Mouse (Mus musculus) spleen, postnatal 36 days (tissue): ENCODE measurements around the gene Gngt2.

ENCODE experiments used
- DNase-seq, 2 experiments: peaks; one replicate each; pipeline ENCODE4 v3.0.0; 2022; ENCODE audit warnings: low spot score in 2 of 2, mixed read lengths in 1 of 2

Gngt2 gene

DNA sequence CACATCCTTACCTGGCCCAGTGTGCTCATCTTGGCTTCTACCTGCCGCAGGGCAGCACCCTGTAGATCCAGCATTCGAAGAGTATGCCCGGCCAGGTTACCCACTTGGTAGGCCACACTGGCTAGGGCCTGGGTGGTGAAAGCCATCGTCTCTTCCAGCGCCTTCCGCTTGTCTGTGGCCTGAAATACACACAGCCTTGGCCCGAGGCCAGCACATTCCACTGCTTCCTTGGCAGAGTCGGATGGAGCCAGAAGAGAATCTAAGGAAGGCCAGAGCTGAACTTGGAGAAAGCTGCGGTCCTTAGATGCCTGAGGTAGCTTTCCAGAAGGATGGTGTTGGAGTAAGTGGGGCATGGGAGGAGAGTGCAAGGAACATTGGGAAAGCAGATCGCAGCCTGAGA is at the start of gene Gngt2:
TSS of gene Gngt2 (plus strand) at position 158 of the 400 bp plus-strand sequence.
- DNase-seq, result no peak

DNA sequence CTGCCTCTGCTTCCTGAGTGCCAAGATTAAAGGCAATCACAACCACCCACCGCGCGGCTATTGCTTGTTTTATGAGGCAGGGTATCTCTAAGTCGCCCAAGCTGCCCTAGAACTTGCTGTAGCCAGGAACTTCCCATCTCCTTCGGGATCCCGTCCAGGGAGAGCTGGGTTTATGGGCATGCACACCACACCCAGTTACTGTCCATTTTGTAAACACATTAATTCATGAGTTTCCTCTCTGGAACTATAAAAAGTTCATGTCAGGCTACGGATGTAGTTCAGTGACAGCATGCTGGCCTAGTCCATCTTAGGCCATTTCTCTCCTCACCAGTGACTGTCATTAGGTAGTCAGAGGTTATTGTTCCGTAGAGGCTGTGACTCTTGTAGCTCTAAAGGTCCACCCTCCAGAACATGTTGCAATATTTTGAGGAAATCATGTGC is 47.5 kb upstream of the Gngt2 start:
- no peak for DNase-seq

DNA sequence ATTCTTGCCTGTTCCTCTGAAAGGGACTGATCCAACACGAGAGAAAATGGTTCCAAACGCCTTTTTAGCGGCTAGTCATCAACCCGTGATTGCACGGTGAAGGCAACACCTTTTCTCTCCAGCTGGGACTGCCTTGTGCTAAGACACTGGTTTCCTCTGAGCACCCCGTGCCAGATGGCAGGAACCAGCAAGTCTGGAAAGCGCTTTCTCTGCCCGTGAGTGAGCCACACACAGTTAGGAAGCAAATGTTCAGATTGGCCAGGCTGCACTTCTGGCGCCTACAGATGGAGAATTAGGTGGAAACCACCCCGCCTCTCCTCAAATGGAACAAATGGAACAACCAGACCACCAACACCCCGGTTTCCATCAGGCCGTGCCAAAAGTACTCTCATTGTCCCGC is 45.2 kb upstream of the Gngt2 start:
- no peak for DNase-seq

DNA sequence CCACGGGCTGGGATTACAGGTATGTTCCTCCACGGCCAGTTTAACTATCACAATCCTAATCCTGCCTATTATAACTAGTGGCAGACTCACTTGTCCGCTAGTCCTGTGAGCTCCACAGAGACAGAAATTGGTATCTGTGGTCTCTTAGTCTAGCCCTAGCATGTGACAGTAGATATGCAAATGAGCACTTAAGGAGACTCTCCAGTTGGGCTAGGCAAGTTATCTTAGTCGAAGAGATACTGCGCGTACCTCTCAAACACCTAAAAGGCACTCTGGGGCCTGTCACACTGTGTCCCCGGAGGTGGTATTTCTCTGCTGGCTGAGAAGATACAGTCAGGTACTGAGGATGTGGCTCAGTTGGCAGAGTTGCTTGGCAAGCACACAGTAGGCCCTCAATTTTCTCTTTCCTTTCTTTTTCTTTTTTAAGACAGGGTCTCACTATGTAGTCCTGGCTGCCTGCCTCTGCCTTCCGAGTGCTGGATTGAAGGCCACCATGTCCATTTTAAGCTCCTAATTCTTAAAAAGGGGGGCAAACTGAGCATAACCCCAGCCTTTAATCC is 44.0 kb upstream of the Gngt2 start:
- peak; percentile 5 to 28 for DNase-seq

DNA sequence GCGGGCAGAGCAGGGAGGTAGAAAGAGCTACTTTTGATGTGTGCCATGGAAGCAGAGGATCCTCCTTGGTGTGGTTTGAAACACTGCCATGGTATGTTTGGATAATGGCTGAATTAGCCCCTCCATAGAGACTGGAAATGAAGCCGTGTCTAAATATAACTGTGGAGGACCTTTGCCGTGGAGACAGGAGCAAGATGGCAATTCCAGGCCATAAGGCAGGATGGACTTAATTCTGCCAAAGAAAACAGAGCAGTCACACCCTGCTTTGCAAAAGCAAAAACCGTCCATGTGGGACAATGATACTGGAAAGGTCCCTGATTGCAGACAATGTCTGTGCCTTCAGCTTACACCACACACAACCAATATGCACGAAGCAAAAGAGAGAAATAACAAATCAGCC is 42.8 kb upstream of the Gngt2 start:
- no peak for DNase-seq

DNA sequence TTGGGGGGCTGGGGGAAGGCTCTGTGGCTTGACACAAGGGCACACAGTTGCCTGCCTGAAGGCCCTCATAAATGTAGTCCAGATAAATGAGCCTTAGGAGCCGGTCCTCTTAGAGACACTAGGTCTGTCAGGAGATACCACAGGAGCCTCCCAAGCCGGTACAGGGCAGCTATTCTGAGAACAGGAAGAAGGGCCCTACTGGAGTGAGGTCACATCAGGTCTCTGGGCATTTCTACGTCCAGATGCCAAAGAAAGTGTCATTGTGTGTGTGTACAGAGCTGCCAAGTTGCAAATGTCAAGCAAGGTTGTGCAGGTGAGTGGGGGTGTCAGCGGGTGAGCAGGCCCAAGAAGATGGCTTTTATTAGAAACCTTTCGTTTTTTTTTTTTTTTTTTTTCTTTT is 41.4 kb upstream of the Gngt2 start:
- no peak for DNase-seq

DNA sequence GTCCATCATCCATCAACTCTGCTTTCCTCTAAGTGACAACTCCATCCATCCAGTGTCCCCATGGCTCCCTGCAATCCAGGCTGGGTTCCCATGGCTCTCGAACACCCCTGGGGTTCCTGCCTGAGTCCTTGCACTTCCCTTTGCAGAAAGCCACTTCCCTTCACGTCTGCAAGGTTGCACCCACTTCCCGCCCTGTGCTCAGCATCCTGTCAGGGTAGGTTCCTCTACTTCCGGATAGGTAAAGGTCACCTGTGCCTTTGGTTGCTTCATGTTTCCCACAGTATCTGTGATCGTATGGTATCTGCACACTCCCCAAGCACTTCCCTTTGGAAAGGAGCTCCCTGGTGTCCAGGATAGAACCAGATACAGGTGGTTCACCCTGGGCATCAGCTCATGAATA is 32.0 kb upstream of the Gngt2 start:
- DNase-seq, result peak; percentile 34 to 48

DNA sequence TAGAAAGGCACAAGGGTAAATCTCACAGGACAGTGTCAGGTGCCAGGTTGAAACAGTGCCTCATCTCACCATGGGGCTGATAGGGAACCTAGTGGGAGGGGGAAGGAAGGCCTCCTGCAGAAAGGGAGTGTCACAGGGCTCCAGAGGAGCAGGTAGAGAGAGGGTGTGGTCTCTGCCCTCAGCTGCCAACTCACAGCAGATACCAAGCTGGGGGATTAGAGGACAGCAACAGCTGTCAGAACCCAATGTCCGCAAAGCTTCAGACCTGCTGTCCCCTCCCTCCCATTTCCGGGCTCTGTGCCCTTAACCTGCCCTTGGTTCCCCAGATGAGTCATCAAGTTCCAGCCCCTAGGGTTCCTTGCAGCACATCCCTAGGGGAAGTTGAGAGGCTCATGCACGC is 31.5 kb upstream of the Gngt2 start:
- peak; percentile 36 to 59 for DNase-seq

DNA sequence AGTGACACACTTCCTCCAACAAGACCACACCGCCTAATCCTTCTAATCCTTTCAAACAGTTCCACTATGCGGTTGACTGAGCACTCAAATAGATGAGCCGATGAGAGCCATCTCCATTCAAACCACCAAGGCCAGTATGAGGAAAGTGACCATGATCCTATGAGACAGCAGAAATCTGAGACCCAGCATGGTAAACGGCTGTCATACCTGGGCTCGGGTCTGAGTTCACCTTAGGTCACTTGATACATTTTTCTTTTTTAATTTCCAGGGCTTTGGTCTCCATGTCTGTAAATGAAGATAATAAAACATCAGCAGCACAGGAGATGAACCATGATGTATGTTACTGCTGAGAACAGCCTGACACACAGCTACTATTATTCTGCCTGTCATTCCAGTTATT is 29.1 kb upstream of the Gngt2 start:
- no peak for DNase-seq

DNA sequence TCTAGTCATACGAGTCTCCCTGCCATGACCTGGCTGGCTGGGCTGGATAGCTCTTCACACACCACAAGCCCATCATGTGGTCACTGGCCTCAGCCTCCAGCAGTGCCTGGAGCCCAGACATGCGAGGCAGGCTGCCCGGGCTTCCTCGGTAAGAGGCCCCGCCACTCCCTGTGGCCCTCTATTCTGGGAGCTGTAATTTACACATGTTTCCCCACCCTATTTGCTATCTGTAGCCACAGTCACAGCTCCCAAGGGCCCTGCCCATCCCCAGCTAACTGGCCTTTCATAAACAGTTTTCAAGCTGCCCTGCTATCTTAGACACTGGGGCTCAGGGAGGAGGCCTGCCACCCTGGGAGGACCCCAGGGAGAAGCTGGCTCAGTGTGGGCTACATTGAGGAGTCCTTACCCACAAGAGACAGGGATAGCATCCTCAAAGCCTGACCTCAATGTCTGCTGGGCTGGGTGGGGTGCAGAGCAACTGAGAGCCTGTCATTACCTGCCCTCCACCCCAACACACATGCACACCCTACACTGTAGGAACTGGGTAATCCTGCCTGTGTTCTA is 28.5 kb upstream of the Gngt2 start:
- DNase-seq, result peak; percentile 61 to 80

DNA sequence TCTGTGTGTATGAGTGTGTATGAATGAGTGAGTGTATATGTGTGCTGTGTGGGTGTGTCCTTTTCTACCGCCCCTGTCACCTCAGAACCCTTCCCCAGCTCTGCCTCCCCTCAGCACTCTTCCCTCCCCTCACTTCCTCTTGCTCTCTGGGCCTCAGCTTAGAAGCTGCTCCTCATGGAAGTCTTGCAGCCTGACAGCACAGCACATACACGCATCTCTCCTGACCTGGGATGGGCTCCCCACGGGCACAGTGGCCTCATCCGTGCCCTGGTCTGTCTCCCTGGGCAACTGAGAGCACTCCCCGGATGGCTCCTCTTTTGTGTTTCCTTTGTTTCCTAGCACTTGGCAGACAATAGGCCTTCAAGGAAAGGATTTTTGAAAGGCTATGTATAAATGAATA is 27.4 kb upstream of the Gngt2 start:
- DNase-seq, result no peak

DNA sequence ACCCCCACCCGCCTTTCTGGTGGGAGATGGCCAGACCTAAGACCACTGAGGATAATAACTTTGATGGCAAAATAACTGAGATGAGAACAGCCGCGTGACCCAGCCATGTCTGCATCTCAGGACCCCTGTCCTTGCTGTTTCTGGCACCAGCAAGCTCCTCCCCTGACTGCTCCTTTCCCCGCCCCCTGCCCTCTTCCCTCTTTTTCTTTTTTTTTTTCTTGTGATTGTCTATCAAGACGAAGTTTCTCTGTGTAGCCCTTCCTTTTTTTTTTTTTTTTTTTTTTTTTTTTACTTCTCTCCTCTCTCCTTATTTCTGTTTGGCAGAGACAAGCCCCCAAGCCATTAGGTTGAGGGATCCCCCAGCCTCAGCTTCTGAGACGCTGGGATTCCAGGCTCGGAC is 26.2 kb upstream of the Gngt2 start:
- no peak for DNase-seq

DNA sequence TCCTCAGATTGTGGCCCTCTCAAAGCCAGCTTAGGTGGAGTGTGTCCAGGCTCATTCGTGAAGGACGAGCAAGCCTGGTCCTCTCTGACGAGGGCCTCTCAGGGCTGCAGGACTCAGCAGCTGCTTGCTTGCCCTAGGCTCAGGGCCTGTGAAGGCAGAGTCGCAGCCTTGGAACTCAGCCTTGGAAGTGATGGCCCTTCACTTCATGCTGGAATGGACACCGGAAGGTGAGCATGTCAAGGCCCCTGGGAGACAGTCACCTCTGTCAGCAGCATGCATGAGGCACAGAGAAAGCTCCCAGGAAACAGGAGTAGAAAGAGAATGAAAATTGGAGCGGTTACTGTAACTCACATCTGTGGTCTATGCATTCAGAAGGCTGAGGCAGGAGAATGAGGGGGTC is 25.3 kb upstream of the Gngt2 start:
- no peak for DNase-seq

DNA sequence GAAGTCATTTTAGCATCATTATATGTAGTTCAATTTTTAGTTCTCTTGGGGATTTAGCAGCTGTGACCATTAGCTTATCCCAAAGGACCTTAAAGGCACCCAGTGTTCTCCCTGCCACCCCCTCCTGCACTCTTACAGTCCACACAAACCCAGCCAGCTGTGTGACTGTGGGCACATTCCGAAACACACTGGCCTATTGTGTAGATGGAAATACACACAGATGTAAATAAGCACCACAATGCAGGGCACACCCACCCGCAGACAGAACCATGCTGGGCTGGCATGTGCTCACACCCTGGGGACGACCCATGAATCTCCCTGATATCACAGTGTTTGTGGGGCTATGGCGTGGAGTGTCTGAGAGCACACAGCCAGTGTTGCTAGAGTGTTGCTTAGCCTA is 24.8 kb upstream of the Gngt2 start:
- no peak for DNase-seq

DNA sequence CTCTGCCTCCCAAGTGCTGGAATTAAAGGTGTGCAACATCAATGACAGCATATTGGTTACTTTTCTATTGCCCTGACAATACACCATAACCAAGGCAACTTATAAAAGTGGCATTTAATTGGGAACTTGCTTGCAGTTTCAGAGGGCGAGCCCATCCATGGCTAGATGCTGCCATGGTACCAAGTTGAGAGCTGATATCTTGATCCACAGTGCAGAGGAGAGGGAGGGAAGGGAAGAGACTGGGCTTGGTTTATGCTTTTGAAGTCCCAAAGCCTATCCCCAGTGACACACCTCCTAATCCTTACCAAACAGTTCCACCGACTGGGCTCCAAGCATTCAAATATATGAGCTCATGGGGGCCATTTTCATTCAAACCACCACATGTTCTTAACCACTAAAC is 22.9 kb upstream of the Gngt2 start:
- no peak for DNase-seq

DNA sequence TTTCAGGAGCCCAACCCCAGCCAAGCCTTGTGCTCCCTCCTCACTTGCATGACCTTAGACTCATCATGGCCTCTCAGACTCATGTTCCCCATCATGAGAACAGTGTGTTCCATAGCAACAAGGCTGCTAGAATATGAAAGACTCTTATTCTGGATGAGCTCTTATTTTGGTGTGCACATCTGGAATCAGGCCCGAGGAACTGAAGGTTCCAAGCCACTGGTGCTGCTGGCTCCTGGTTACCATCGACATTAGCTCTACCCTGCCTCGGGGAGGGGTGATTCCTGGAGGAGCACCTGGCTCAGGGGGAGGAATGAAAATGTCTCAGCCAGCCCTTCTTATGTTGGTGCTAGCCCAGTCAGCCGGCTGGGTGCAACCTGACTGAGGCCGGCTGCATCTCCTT is 22.2 kb upstream of the Gngt2 start:
- no peak for DNase-seq

DNA sequence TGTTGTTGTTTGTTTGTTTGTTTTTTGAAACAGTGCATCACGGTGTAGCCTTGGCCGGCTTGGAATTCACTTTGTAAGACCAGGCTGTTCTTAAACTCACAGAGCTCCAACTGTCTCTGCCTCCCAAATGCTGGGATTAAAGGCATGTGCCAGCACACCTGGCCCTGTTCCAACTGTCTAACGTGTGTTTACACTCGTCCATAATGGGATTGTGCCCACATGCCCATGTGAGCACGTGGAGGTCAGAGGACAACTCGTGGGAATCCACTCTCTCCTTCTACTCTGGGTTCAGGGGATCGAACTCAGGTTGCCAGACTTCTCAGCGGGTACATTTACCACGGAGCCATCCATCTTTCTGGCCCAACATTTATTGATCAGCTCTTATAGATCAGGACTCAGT is 21.6 kb upstream of the Gngt2 start:
- DNase-seq, result no peak

DNA sequence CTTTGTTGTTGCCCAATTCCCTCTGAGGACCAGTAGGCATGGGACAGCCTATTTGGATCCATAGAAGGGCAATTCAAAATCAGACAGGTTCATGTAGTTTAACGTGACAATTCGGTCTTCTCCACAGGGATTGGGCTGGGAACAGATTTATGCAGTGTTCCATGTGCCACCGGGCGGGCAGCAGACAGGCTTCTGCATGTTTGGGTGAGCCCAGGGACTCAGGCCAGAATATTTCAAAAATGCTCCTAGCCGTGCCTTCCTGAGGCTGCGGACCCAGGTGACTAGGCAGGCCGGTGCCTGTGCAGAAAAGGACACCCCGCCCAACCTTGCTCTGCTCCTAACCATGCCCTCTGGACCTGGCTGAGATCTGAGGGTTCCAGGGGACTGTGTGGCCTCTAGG is 17.9 kb upstream of the Gngt2 start:
- no peak for DNase-seq

DNA sequence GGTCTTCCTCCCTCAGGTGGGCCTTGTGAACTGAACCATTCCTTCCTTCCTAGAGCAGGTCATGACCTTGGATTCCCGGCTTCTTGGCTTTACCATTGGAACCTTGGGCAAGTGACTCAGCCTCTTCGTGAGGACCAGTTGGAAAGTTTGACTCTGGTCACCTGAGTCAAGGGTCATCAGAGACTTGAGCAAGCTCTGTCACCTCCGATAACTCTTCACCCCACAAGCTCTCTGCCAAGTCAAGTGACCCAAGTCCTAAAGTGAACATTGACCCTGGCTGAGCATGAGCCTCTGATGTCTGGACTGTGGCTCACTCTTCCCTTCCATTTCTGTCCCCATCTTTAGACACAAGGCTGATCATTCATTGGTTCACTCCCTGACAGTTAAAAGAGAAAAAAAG is 15.5 kb upstream of the Gngt2 start:
- no peak for DNase-seq

DNA sequence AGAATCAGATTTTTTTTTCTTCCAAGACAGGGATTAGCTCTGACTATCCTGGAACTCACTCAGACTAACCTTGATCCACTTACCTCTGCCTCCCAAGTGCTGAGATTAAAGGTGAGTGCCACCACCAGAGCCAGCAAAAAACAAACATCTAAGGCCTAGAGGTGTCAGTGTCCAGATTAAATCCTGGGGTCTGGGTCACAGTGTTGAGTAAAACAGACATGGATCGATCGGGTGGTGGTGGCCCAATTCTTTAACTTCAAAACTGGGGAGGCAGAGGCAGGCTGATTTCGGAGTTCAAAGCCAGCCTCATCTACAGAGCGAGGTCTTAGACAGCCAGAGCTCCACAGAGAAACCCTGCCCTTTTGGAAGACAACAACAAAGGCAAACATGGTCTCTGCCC is 14.6 kb upstream of the Gngt2 start:
- DNase-seq, result no peak

DNA sequence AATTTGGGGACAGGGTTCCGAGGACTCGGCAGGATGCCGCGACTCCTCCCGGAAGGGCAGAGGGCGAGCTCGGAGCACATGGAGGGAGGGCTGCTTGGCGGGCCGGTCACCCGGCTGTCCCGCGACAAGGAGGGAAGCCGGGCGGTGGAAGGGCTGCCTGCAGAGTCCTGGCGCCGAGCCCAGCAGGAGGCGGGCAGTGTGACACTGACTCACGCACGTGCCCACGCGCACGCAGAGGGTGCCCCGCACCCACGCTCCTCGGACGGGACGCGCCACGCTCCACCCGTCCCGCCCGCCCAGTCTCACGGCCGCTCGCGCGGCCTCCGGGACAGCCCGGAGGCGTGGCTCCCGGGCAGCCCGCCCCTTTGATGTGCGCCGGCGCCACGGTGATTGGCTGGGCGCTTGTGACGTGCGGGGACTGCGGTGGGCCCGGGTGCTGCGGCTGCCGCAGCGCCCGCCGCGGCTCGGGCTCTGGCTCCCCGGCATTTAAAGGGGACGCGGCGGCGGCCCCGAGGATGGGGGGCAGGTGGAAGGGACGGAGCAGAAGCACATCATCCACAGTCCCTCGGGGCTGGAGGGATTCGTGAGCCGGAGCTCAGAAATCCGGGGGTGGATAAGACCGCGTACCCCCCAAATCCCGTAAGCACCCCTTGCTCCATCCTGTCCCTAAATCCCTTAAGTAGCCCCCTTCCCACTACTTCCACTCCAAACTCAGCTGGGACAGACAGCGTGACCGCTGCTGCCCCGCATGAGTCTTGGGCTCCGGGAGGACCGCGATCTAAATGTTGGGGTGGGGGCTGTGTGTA is 12.7 kb upstream of the Gngt2 start, which contains the start of gene Phospho1:
TSS of gene Phospho1 (plus strand) at position 429 of the 806 bp plus-strand sequence.
- peak; percentile 85 to 88 for DNase-seq

DNA sequence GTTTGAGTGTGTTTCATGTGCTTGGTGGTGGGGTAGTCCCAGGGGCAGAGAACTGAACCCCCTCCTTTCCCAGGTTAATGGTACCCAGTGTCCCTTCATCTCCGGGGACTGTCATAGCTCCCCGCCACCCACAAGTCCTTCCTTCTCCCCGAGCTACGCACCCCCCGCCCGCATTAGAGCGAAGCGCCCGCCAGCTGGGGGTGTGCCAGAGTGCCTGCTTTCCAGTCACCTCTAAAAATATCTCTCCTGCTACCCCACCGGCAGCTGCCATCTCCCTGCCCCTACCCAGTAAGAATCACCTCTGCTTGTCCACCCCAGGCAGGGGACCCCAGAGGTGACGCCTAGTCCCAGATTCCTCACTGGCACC is 12.2 kb upstream of the Gngt2 start:
- DNase-seq, result no peak

DNA sequence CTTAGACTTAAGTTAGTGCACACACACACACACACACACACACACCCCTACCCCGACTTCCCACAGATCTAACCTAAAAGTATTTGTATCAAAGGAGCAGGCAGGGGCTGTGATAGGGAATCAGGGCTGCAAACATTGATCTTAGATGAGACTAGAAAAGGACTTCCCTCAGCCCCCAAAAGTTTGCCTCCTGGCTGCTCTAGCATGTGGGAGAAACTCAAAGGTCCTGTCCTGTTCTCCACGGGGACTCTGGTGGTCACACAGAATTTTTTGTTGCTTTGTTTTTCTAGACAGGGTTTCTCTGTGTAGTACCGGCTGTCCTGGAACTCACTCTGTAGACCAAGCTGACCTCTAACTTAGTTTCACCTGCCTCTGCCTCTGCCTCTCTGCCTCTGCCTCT is 11.4 kb upstream of the Gngt2 start:
- DNase-seq, result no peak
